Mouse (Mus musculus) kidney, adult 2 months (tissue): ENCODE measurements around the gene Tspan14.

Experiments
- CTCF ChIP-seq: fragments of 200-500 bp; conservative IDR thresholded peaks from 2 replicates; pipeline ENCODE4 v1.5.1; 2011; ENCODE audit warnings: low read depth, mild to moderate bottlenecking, control low read depth, low read length, moderate library complexity, mixed read lengths; ENCODE audit not compliant: insufficient read depth, insufficient read length
- POLR2A ChIP-seq: fragments of 200-500 bp; IDR thresholded peaks from one replicate; pipeline ENCODE4 v1.6.1; 2011; ENCODE audit warnings: low read depth, low read length, control low read depth

- TF ChIP-seq CTCF (peak; percentile 59), POLR2A (no peak)
Observed at GRCm38 (mm10) chr14:40975127-40975721, 8.6 kb upstream of the Tspan14 start.
